Mouse (Mus musculus) neural tube, embryonic 11.5 days (tissue): ENCODE data around the gene Spns2. TPM values are rescaled to one million over a fixed set of nuclear protein-coding genes. Genes with fewer than 3 reads are reported as not detected.

Experiments
- ATAC-seq: fragments of 200-750 bp; cut with Nextera tagmentation; 2 replicates; pipeline ENCODE4 v1.8.0; 2017; ENCODE audit warnings: moderate number of reproducible peaks, mild to moderate bottlenecking, moderate TSS enrichment, moderate library complexity; ENCODE audit not compliant: insufficient read depth, low FRiP score, low TSS enrichment
- DNase-seq: peaks from one replicate; pipeline ENCODE4 v3.0.0-alpha.2; 2015; ENCODE audit warnings: low spot score
- H3K27ac ChIP-seq: fragments of 300-500 bp; sonication (generic); 2 replicates; pipeline ENCODE4 v1.5.1; 2014; ENCODE audit warnings: low read depth, mild to moderate bottlenecking, low read length
- H3K27me3 ChIP-seq: fragments of 300-500 bp; sonication (generic); 2 replicates; pipeline ENCODE4 v1.6.1; 2014; ENCODE audit warnings: mild to moderate bottlenecking, low read length, mixed read lengths; ENCODE audit not compliant: control insufficient read depth, insufficient read depth
- H3K36me3 ChIP-seq: fragments of 300-500 bp; sonication (generic); 2 replicates; pipeline ENCODE4 v1.6.1; 2014; ENCODE audit warnings: mild to moderate bottlenecking, low read length, moderate library complexity, mixed read lengths; ENCODE audit not compliant: control insufficient read depth, insufficient read depth
- H3K4me1 ChIP-seq: fragments of 300-500 bp; sonication (generic); 2 replicates; pipeline ENCODE4 v1.6.1; 2014; ENCODE audit warnings: low read length, mixed read lengths; ENCODE audit not compliant: control insufficient read depth, insufficient read depth
- H3K4me2 ChIP-seq: fragments of 300-500 bp; sonication (generic); 2 replicates; pipeline ENCODE4 v1.6.1; 2014; ENCODE audit warnings: low read depth, mild to moderate bottlenecking, moderate library complexity
- H3K4me3 ChIP-seq: fragments of 300-500 bp; sonication (generic); 2 replicates; pipeline ENCODE4 v1.5.1; 2014; ENCODE audit warnings: low read depth, low read length
- H3K9ac ChIP-seq: fragments of 300-500 bp; sonication (generic); 2 replicates; pipeline ENCODE4 v1.6.1; 2014; ENCODE audit warnings: mild to moderate bottlenecking, low read length
- H3K9me3 ChIP-seq: fragments of 300-500 bp; sonication (generic); 2 replicates; pipeline ENCODE4 v1.6.1; 2016; ENCODE audit warnings: low read length; ENCODE audit not compliant: control insufficient read depth
- WGBS: fragments of 180-500 bp; shearing (Covaris S2); extraction: QIAGEN DNeasy Blood & Tissue Kit; methylation state at CpG from one replicate; pipeline ENCODE4 v1.1.7; 2014; 5-methylcytosine and 5-hydroxymethylcytosine counted together
- polyA plus RNA-seq: library from polyadenylated mRNA; unstranded; fragments of >200 nt; fragmentation: Nextera tagmentation; extraction: Ambion mirVana; gene quantifications from 2 replicates; pipeline ENCODE4 v1.2.1, GENCODE M21; 2014

Spns2 gene
- polyA plus RNA-seq, 1 experiment from 2014 or later, result 7.1 TPM

DNA sequence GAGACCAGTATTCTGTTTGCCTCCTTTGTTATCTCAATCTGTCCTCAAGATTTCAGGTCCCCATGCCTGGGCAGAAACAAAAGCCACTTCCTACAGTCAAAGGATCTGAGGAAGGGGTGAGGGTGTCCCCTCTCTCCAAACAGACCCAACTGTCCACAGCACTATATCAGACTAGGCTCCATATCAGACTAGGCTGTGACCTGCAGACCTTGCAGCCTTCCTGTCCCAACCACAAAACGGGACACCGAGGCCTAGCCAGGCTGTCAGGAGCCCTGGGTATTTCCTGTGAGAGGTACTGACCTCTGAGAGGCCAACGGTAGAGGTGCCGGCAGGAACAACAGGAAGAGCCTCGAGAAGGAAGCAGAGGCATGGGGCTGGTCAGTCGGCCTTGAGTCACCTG, 5.2 kb downstream of the Spns2 start:
- no peak overlapping the region for H3K4me2 ChIP-seq
- H3K9ac ChIP-seq, result no peak overlapping the region
- ATAC-seq (no peak), DNase-seq (no peak)
- peaks cover 19% of the 10 kb centered on the region for H3K27me3 ChIP-seq
- WGBS, result 70% methylated on average over 6 of the region's 6 CpGs
- H3K27ac ChIP-seq, result no peak overlapping the region
- no peaks in the 10 kb centered on the region for H3K9me3 ChIP-seq
- H3K4me1 ChIP-seq, result no peaks in the 10 kb centered on the region; the same call in 1 of the 2 replicates
- H3K4me3 ChIP-seq, result no peak overlapping the region
- no peaks in the 10 kb centered on the region for H3K36me3 ChIP-seq

DNA sequence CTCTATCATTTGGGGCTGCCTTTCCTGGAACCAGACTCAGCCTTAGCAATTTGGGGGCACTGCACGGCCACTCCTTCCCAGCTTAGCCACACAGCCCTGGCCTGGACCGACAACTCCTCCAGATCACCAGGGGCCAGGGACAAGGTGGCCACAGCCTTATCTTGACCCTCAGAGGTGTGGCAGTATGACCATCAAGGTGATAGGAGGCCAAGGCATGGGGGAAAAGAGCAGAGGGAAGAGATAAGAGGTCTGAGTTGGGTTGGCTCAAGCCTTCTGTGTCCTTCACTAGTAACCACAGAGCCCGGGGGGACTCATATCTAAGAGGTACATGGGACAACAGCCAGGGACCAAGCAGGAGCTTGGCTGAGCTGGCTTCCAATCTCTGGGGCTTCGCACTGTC, 7.8 kb downstream of the Spns2 start:
- 82% methylated on average over 4 of the region's 4 CpGs for WGBS
- H3K9ac ChIP-seq, result no peak overlapping the region
- no peak for DNase-seq
- no peaks in the 10 kb centered on the region for H3K9me3 ChIP-seq
- no peaks in the 10 kb centered on the region for H3K27me3 ChIP-seq
- H3K4me1 ChIP-seq, result no peaks in the 10 kb centered on the region; the same call in 1 of the 2 replicates
- H3K27ac ChIP-seq, result no peak overlapping the region
- no peak overlapping the region for H3K4me2 ChIP-seq
- no peaks in the 10 kb centered on the region for H3K36me3 ChIP-seq
- H3K4me3 ChIP-seq, result no peak overlapping the region
- ATAC-seq, result no peak

DNA sequence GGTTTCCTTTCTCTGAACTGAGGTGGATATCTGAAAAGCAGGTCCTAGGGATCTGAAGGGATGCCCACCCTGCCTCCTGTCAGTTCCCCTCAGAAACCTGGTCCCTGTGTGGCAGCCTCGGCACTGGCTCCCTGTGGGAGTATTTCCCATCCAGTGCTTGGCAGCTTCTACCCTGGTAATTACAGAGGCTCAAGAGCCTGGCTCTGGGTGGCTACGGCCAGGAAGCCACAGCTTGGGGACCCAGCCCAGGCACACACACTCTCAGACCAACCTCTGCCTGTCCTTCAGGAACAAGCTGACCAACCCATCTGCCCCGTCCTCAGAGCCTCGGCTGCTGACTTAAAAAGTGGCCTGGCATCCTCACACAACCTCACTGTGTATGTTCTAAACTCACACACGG, 8.4 kb downstream of the Spns2 start:
- ATAC-seq, result no peak

DNA sequence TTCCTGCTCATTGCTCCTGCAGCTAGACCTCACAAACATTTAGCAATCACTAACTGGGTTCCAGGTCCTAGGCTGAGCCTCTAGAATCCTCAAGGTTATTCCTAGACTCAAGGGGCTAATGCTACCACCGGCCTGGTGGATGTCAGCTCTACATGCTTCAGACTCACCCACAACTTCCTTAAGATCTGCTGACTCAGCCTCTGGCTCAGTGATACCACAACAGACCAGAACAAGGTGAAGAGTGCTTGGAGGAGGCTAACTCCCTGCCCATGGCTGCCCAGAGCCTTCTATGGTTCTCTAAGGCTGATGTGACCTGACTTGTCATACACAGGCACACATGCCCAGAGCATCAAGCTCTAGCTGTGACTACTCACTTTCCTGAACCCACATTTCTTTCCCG, 10.2 kb downstream of the Spns2 start:
- H3K27me3 ChIP-seq, result no peaks in the 10 kb centered on the region
- DNase-seq, result no peak
- H3K4me2 ChIP-seq, result no peak overlapping the region
- no peaks in the 10 kb centered on the region for H3K36me3 ChIP-seq
- WGBS, result 79% methylated on average over 2 of the region's 2 CpGs
- H3K9me3 ChIP-seq, result no peaks in the 10 kb centered on the region
- no peak overlapping the region for H3K27ac ChIP-seq
- H3K4me1 ChIP-seq, result no peaks in the 10 kb centered on the region
- no peak for ATAC-seq
- H3K4me3 ChIP-seq, result no peak overlapping the region
- H3K9ac ChIP-seq, result no peak overlapping the region

More for the DNA sequence above, 8.4 kb downstream of the Spns2 start:
- Histone ChIP-seq H3K4me1 (no peaks in the 10 kb centered on the region; the same call in 1 of the 2 replicates), H3K27me3 (no peaks in the 10 kb centered on the region), H3K4me2 (no peak overlapping the region), H3K9ac (no peak overlapping the region), H3K9me3 (no peaks in the 10 kb centered on the region), H3K36me3 (no peaks in the 10 kb centered on the region), H3K27ac (no peak overlapping the region), H3K4me3 (no peak overlapping the region)
- WGBS, result 79% methylated on average over 5 of the region's 5 CpGs
- no peak for DNase-seq

DNA sequence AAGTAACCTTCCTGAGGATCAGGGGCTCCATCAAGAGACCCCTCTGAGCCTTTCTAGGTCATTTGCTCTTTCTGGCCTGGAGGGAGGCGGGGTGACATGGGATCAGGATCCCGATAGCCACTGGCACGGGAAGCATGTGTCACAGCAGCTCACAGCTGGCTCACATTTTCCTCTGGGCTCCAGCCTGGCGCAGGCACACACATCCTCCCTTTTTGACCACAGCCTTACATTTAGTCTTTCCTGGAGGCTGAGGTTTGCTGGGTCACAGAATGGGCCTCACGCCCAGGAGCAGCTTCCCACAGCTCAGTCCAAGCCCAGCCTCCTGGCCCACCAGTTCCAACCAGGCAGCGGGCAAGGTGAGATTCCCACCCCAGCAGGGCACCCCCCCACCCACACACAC, 11.5 kb downstream of the Spns2 start:
- no peak overlapping the region for H3K4me2 ChIP-seq
- no peak overlapping the region for H3K27ac ChIP-seq
- H3K9ac ChIP-seq, result no peak overlapping the region
- H3K36me3 ChIP-seq, result no peaks in the 10 kb centered on the region
- ATAC-seq (no peak), DNase-seq (no peak)
- WGBS, result 81% methylated on average over 6 of the region's 6 CpGs
- no peaks in the 10 kb centered on the region for H3K9me3 ChIP-seq
- no peak overlapping the region for H3K4me3 ChIP-seq
- H3K27me3 ChIP-seq, result no peaks in the 10 kb centered on the region
- H3K4me1 ChIP-seq, result no peaks in the 10 kb centered on the region

DNA sequence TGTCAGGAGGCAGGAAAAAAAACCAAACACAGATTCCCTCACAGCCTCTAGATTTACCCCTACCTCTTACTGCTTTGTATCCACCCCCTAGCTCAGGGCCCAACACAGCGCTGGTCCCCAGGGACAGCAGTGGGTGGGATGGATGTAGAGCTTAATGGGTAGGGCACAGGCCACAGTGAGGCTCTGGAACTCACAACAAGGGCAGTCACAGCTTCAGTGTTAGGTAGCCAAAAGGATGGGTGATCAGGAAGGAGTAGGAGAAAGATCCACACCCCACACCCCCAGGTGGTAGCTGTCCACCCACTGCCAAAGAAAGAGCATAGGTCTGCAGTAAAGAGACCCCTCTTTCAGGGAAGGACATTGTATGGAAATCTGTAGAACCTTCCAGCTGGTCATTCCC, 12.1 kb downstream of the Spns2 start:
- DNase-seq, result no peak
- Histone ChIP-seq H3K9ac (no peak overlapping the region), H3K9me3 (no peaks in the 10 kb centered on the region), H3K27me3 (no peaks in the 10 kb centered on the region), H3K36me3 (no peaks in the 10 kb centered on the region), H3K4me1 (no peaks in the 10 kb centered on the region), H3K27ac (no peak overlapping the region), H3K4me3 (no peak overlapping the region), H3K4me2 (no peak overlapping the region)
- ATAC-seq, result no peak
- 95% methylated on average over 1 of the region's 1 CpGs for WGBS

DNA sequence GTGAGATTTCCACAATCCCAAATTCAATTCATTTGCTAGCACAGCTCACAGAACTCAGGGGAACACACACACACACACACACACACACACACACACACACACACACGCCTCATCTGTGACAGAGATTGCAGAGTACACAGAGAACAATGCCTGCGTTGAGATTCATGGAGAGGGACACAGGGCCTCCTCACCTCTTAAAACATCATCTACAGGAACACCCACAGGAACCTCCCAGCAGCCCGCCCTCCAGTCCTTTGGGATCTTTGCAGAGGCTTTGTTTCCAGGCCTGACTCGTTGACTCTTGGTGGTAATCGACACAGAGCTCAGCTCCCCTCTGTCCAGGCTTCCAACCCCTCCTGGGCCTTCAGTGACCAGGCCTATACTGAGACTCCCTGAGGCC, 12.5 kb downstream of the Spns2 start:
- H3K4me3 ChIP-seq, result no peak overlapping the region

DNA sequence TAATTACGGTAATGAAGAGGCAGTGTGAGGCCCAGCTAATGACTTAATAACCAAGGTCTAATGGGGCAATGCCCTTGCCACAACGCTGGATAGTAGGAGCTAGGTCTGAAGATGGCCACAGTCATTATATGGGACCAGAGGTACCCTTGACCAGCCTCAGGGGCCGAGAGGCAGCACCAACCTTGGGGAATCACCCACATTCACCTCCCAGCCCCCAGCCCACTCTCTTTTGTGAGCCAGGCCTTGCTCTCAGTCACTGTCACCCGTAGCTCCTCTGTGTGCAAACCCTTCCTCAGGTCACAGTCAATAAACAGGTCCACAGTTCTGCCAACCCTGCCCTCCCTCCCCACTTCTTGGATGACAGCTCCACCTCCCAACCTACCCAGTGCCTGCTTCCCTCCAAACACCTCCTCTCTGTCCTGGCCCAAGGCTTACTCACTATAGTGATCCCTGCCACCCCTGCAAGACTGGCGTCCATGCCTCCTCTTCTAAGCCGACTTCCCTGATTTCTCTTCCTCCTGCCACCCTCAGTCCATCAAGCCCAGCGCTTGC, 13.6 kb downstream of the Spns2 start:
- no peaks in the 10 kb centered on the region for H3K9me3 ChIP-seq
- no peak overlapping the region for H3K4me3 ChIP-seq
- H3K27me3 ChIP-seq, result no peaks in the 10 kb centered on the region
- H3K4me2 ChIP-seq, result no peak overlapping the region
- DNase-seq, result no peak
- H3K4me1 ChIP-seq, result no peaks in the 10 kb centered on the region
- no peak overlapping the region for H3K9ac ChIP-seq
- ATAC-seq, result no peak
- no peaks in the 10 kb centered on the region for H3K36me3 ChIP-seq
- H3K27ac ChIP-seq, result no peak overlapping the region
- 68% methylated on average over 7 of the region's 7 CpGs for WGBS

More for the DNA sequence above, 12.5 kb downstream of the Spns2 start:
- no peaks in the 10 kb centered on the region for H3K4me1 ChIP-seq
- H3K4me2 ChIP-seq, result no peak overlapping the region
- DNase-seq (no peak), ATAC-seq (no peak)
- H3K27me3 ChIP-seq, result no peaks in the 10 kb centered on the region
- H3K36me3 ChIP-seq, result no peaks in the 10 kb centered on the region
- H3K9ac ChIP-seq, result no peak overlapping the region
- no peak overlapping the region for H3K27ac ChIP-seq
- 38% methylated on average over 5 of the region's 5 CpGs for WGBS
- H3K9me3 ChIP-seq, result no peaks in the 10 kb centered on the region

DNA sequence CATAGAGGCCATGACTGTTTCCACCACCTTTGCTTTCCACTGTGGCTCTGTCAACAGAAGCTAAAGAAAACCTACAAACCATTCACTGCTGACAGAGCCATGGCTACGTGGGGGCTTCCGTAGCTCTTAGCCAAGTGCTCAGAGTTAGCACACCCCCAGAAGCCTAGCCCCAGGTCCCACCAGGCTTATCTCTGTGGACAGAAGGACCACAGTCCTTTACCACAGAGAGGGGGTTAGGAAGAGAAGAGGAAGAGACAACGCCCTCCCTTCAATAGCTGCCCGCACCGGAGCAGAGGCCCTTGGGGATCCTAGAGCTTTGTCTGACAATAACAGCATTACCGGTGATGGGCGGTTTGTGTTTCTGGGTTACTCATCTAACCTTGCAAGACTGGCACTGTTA, 14.3 kb downstream of the Spns2 start:
- ATAC-seq (no peak), DNase-seq (no peak)
- Histone ChIP-seq H3K4me3 (no peak overlapping the region), H3K9me3 (no peaks in the 10 kb centered on the region), H3K4me1 (no peaks in the 10 kb centered on the region), H3K27ac (no peak overlapping the region), H3K36me3 (no peaks in the 10 kb centered on the region), H3K4me2 (no peak overlapping the region), H3K9ac (no peak overlapping the region), H3K27me3 (no peaks in the 10 kb centered on the region)
- 81% methylated on average over 7 of the region's 7 CpGs for WGBS
